Mouse (Mus musculus) granulocyte monocyte progenitor cell, adult 5-6 weeks (primary cell): ENCODE data around the gene Krtap5-2. TPM values are rescaled to one million over a fixed set of nuclear protein-coding genes. Genes with fewer than 3 reads are reported as not detected.
A peak's percentile ranks its signal among the peaks of the same experiment; 100 is the strongest.
"Not testable (repeated sequence)": the region's sequence is repeated elsewhere in the genome, so short reads cannot be mapped to it uniquely, and the experiment has no call there.

Source experiments
- ATAC-seq: replicated peaks from 2 replicates; pipeline ENCODE4 v1.8.0; 2016; ENCODE audit warnings: mild to moderate bottlenecking, moderate TSS enrichment, inconsistent platforms; ENCODE audit not compliant: poor library complexity, severe bottlenecking
- total RNA-seq, 2 experiments: library from RNA; stranded (forward) in 1 of 2; stranded (reverse) in 1 of 2; fragments of 200-712, 200-1000 nt in 1 of 2; fragments of >200 nt in 1 of 2; fragmentation: Nextera tagmentation in 1 of 2; gene quantifications; 2 replicates each; pipeline ENCODE4 v1.2.3; 2014 to 2017

Gene Krtap5-2
- total RNA-seq (2014; fragmentation: Nextera tagmentation) (not detected in 2 replicates), total RNA-seq (2017) (not detected in 2 replicates)

DNA sequence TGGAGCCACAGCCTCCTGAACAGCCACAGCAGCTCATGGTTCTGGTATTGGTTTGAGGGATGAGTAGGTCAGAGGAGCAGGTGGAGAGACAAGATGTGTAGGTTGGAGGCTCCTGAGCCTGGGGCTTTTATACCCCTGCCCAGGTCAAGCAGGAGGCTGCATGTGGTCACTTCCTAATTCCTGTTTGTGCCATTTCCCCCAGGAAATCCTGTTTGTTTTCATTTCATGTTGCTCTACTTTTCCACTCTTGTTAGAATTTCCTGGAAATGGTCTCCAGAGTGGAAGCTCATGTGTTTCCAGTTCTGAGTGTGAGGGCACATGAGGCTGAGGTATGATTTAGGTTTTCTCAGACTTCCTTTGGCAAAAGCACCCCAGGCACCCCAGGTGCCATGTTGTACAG lies at the start of gene Krtap5-2:
TSS of gene Krtap5-2 (minus strand) at position 101 of the 400 bp plus-strand sequence.
- not testable (repeated sequence) for ATAC-seq

DNA sequence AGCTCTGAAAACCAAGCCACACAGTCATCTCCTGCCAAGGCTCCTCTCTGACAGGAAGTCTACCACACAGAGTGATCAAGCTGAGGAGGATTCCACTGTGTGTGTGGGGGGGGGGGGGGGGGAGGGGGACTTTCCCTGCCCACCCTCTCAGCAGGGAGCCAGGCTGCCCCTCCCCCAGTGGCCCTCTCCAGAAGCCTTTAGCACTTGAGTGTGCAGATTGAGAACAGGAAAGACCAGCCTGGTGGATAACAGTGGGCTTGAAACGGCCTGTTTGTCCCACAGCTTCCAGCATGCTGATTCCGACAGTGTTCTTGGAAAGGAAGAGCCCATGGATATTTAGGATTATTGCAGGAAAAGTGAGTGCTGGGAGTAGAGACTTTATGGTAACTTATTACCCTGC lies 48.7 kb upstream of the Krtap5-2 start:
- no peak for ATAC-seq

GRCm38 (mm10) chr7:142212136-142212535 lies 36.3 kb upstream of the Krtap5-2 start:
- not testable (repeated sequence) for ATAC-seq

GRCm38 (mm10) chr7:142211559-142211958 lies 35.8 kb upstream of the Krtap5-2 start, which contains the start of gene Gm7579:
Gene Gm7579, plus strand, starts transcription at chr7:142211859.
- no peak for ATAC-seq

DNA sequence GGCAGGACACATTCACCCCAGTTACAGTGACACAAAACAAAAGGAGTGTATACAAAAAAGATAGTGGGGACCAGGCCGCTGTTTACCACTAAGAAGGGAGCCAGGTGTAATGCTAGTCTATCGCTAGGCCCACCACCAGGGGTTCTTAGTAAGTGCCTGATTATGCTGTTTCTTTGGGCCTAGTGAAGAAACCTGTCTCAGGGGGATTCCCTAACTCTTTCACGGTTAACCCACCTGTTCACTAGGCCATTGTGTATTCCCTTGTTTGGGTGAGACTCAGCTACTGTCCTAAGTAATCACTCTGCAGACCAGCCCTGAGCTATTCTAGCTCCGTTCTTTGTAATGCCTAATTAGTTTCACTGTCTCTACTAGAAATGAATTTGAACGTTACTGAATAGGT lies 31.1 kb upstream of the Krtap5-2 start:
- ATAC-seq: not testable (repeated sequence)

- ATAC-seq: no peak
Observed at GRCm38 (mm10) chr7:142205488-142205887, 29.7 kb upstream of the Krtap5-2 start.

GRCm38 (mm10) chr7:142201064-142201463 lies 25.3 kb upstream of the Krtap5-2 start, which contains the start of gene Krtap5-3:
Gene Krtap5-3, plus strand, starts transcription at chr7:142201364.
- ATAC-seq: no peak

GRCm38 (mm10) chr7:142198748-142199147 lies 22.9 kb upstream of the Krtap5-2 start:
- no peak for ATAC-seq

GRCm38 (mm10) chr7:142190289-142190688 lies 14.5 kb upstream of the Krtap5-2 start, which contains the start of gene Gm10153:
Gene Gm10153, minus strand, starts transcription at chr7:142190389.
- no peak for ATAC-seq

DNA sequence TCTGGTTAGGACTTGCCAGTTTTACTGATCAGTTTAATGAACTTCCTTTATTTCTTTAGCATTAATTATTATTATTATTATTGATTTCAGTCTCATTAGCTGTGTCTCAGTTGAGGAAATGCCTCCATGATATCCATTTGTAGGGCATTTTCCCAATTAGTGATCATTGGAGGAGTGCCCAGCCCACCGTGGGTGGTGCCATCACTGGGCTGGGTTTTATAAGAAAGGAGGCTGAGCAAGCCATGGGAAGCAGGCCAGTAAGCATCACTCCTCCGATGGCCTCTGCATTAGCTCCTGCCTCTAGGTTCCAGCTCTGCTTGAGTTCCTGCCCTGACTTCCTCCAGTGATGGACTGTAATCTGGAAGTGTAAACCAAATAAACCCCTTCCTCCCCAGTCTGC lies 12.4 kb upstream of the Krtap5-2 start:
- no peak for ATAC-seq

DNA sequence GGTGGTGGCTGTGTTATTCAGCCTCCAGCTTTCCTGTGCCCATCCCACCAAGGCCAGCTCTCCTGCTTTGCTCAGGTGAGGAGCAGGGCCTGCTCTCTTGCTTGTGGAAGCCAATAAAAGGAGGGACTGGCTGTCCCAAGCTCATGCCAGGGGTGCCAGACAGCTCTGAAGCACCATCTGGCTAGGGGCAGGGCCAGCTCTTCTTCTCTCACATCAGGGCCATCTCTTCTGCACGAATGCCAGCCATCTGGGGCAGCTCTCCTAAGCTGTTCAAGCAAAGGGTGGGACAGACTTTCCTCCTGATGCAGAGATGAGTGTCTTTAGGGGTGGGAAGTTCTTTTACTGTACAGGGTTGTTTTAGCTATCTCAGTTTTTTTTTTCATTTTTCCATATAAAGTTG lies 5.2 kb upstream of the Krtap5-2 start:
- no peak for ATAC-seq

- no peak for ATAC-seq
Observed at GRCm38 (mm10) chr7:142178685-142179084, 2.9 kb upstream of the Krtap5-2 start.

GRCm38 (mm10) chr7:142169836-142170235 lies 6.0 kb downstream of the Krtap5-2 start:
- ATAC-seq: peak; percentile 66

- ATAC-seq: not testable (repeated sequence)
Observed at GRCm38 (mm10) chr7:142165639-142166038, 10.2 kb downstream of the Krtap5-2 start, which contains the start of gene Gm4553. Gene Gm4553, minus strand, starts transcription at chr7:142165739.

GRCm38 (mm10) chr7:142159366-142159765 lies 16.4 kb downstream of the Krtap5-2 start:
- ATAC-seq: no peak

DNA sequence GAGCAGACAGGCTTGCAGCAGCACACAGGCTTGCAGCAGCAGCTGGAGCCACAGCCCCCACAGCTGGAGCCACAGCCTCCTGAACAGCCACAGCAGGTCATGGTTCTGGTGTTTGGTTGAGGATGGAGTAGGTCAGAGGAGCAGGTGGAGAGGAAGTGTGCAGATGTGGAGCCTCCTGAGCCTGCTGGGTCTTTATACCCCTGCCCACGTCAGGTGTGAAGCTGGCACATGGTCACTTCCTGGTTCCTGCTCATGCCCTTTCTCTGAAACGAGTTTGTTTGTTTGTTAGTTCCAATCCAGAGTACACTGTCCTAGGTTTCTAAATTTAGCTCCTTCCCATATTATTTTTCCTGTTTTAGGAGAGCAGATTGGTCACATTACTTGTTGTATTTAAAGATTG lies 18.8 kb downstream of the Krtap5-2 start, which contains the start of gene Gm29735:
TSS of gene Gm29735 (minus strand) at position 101 of the 400 bp plus-strand sequence.
- not testable (repeated sequence) for ATAC-seq

GRCm38 (mm10) chr7:142155308-142155707 lies 20.5 kb downstream of the Krtap5-2 start:
- ATAC-seq: no peak

DNA sequence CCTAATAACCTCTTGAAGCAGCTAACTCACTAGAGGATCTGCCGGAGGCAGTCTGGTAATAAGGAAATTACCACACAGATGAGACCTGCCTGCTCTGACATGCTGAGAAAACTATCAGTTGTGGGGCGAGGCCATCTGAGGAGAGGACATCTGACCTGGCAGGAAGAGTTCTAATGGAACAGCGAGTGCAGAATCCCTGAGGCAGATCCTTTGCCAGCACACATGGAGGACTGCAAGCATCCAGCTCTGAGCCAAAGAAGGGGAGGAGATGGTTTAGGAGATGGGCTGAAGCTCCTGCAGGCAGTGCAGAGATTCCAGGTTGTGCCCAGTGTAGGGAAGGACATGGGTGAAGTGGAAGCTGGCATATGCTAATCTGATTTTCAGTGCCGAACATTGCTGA lies 23.6 kb downstream of the Krtap5-2 start:
- ATAC-seq: no peak

DNA sequence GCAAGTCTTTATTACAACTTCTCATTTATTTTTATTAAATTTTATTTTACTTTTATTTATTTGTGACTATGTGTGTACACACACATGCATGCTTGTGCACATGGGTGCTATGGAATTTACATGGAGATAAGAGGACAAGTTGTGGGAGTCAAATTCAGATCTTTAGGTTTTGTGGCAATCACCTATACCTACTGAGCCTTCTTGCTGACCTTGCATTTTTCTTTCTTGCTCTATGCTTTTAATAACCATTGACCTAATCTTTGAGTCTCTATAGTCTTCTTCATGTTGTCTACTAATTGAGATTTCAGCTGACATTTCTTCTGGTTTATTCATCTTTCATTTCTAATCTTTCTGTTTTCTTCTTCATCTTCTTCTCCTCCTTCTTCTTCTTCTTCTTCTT lies 27.2 kb downstream of the Krtap5-2 start:
- ATAC-seq: no peak

- no peak for ATAC-seq
Observed at GRCm38 (mm10) chr7:142146033-142146432, 29.8 kb downstream of the Krtap5-2 start.

- ATAC-seq: no peak
Observed at GRCm38 (mm10) chr7:142145413-142145940, 30.3 kb downstream of the Krtap5-2 start.

DNA sequence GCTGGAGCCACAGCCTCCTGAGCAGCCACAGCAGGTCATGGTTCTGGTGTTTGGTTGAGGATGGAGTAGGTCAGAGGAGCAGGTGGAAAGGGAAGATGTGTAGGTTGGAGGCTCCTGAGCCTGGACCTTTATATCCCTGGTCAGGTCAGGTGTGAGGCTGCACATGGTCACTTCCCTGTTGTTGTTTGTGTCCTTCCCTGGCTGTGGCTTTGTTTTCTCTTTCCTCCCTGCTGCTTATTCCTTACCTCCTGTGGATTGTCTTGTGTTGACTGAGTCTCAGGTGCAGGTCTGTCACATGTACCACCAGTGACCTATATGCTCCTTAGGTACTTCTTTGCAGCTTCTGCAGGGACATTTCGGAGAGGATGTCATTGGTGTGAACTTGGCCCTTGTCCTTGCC lies 31.3 kb downstream of the Krtap5-2 start, which contains the start of gene Gm45337:
TSS of gene Gm45337 (minus strand) at position 101 of the 400 bp plus-strand sequence.
- ATAC-seq: no peak
